Mouse (Mus musculus): ENCODE measurements around the gene Dnajb12.

Gene Dnajb12

DNA sequence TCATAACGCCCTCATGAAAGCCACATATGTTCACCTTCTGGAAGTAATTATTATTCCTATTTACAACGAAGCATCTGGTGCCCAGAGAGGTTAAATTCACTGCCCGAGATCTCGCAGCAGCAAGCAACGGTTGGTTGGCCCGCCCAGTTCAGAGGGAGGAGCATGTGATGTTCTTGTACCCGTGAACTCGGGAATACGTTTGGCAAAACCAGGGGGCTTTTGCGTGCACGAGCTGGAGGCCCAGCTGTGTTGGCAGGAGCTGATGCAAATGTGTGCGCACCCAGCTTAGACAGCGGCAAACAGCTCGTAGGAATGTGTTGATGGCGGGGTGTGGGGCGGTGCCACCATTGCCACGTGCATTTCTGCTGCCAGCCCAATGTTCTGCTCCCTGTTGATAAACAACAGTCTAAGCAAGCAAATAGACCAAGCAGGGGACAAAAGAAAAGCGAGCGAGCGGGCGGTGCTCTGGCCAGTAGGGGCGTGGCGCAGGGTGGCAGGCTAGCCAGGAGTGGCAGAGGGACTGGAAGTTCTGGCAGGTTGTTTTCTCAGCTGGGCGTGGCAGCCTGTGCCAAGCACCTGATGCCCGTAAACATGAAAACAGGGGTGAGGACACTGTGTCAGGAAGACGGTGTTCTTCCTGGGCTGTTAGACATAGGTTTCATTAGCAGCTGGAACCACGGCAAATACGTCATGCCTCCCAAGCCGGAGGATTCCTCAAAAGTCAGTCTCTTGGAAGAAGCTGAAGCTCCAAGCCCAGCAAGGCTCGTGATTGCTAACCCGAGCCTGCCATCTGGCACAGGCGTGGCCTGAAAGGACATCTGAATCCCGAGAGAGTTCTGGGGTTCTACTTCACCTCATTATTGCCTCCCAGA is 41.7 kb downstream of the Dnajb12 start:
- DNase-seq: peak; percentile 42

DNA sequence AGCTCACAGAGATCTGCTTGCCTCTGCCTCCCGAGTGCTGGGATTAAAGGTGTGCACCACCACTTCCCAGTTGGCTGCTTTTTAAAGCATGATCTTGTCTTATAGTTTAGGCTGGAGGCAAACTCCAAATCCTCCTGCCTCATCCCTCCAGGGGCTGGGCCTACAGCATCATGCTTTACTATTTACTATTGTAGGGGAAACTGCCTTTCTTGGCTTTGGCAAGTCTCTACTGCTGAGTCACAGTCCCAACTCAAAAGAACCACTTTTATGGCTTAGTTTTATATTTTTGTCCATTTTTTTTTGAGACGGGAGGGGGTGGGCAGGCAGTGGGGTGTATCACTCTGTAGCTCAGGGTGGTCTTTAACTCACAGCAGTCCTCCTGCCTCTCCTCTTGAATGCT is 44.1 kb downstream of the Dnajb12 start:
- no peak for DNase-seq

- peak; percentile 54 for DNase-seq
Observed at GRCm38 (mm10) chr10:59924305-59924704, 44.9 kb downstream of the Dnajb12 start.

DNA sequence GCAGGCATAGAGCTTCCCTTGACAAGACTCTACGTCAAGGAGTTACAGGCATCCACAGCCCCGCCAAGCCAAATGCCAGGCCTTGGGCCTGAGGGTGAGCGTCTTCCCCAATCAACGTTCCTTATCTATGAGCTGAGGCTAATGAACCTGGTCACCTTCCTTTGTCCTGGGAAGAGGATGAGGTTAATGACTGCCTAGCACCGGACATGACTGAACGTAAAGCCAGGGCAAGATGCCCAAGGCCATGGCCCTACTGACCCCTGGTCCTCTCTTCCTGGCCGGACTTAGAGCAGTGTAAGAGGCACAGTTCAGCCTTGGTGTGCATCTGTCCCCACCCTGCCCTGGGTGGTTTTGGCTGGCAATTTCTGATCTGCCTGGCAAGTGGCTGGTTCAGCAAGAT is 49.8 kb downstream of the Dnajb12 start:
- DNase-seq: no peak

- no peak for DNase-seq
Observed at GRCm38 (mm10) chr10:59930996-59931395, 51.6 kb downstream of the Dnajb12 start.

DNA sequence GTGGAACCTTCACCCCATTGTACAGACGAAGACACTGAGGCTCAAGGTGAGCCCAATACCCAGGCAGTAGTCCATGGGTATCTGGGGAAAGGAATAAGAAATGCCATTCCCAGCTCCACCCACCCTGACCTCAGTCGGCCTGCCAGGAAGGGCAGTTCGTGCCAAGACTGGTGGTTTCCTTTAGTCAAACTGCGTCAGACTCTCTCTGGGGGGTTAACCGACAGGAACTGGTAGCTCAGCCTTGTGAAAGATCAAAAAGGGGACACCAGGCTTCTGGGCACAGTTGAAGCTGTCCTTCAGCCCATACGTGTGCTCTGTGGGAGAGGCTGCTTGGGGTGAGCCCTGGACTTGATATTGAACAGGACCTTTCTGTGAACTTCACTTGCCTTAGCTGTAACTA is 53.2 kb downstream of the Dnajb12 start:
- DNase-seq: no peak

DNA sequence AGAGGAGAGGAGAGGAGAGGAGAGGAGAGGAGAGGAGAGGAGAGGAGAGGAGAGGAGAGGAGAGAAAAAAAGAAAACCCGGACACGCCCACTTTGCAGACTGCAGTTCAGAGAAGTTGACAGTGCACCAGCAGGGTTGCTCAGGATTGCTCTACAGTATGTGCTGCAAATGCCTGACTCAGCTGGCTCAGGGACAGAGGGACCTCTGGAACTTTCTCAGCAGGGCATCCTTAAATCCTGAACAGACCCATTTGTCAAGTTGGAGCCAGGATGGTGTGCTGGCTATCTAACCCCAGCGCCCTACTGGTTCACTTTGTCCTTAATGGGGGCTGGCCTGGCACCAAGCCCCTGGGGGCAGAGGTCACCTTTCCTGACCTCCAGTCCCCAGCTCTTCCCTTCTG is 54.7 kb downstream of the Dnajb12 start:
- DNase-seq: no peak

DNA sequence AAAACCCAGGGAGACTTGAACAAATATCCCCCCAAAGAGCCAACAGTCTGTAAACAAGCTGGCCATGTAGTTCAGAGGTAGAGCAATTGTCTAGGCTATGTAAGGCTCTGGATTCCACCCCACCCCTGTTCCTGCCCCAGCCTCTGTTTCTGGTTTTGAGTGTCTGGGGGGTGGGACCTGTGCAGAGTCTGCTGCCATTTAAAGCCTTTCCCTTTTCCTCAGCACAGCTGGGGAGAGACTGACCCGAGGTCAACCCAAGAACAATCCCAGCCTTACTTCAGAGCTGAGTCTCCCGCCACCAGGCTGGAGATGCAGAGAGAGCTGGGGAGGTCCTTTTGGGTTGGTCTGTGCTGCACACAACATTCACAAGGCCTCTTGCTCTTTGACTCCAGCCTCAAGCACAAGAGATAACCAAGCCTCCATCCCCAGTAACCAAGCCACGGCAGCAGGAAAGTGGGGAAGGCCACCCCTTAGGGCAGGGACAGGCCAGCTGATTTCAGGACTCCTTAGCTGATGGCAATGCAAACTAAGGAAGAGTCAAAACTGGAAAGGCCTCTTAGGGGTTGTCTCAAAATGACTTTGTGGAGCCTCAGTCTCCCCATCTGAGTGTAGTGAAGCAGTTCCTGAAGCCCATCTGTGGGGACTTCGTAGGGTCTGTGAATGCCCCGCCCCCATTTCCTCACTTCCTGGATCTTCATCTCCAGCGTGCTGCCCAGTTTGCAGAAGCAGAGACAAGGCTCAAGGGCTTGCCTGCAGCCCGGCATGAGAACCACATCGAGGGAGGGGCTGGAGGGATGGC is 56.9 kb downstream of the Dnajb12 start:
- no peak for DNase-seq

GRCm38 (mm10) chr10:59938662-59939061 is 59.3 kb downstream of the Dnajb12 start:
- no peak for DNase-seq

GRCm38 (mm10) chr10:59939081-59939480 is 59.7 kb downstream of the Dnajb12 start:
- no peak for DNase-seq

GRCm38 (mm10) chr10:59942281-59942846 is 63.0 kb downstream of the Dnajb12 start:
- peak; percentile 51 for DNase-seq

DNA sequence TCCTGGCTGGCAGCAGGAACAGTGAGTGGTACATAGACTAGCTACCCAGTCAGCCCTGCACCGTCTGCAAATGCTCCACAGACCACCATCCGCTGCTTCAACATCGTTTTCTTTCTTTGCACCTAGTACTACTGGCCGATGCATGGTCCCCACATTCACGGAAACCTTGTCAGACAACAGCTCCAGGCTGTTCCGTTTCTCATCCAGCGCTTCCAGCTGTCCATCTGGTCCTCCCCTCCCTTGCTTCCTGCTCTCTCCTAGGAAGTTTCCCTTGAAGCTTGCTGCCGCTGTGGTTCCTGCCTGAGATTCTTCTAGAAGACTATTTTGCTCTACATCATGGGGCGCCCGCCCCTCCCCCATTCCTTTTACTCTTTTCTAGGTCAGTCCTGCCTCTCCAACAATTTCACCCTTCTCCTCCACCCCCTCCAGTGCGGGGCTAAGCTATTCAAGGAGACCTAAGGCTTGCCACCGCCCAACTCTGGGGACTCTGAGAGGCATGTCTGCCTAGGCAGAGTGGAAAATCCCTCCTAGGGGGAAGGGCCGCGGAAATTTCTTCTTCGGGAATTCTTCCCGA is 63.6 kb downstream of the Dnajb12 start:
- peak; percentile 80 for DNase-seq

GRCm38 (mm10) chr10:59943421-59943989 is 64.1 kb downstream of the Dnajb12 start:
- peak; percentile 88 for DNase-seq

DNA sequence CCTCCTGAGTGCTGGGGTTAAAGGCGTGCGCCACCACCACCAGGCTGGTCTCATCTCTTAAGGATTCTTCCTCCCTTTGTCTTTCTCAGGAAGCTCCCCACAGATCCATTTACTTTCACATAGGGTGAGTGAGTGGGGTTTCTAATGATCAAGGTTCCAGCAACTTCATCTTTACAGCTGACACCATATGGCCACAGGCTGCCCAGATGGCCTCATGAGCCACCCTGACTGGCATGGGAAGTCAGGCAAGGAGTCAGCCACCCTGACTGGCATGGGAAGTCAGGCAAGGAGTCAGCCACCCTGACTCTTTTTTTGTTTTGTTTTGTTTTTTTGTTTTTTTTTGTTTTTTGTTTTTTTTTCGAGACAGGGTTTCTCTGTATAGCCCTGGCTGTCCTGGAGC is 66.1 kb downstream of the Dnajb12 start:
- DNase-seq: no peak

GRCm38 (mm10) chr10:59946362-59946761 is 67.0 kb downstream of the Dnajb12 start:
- no peak for DNase-seq

DNA sequence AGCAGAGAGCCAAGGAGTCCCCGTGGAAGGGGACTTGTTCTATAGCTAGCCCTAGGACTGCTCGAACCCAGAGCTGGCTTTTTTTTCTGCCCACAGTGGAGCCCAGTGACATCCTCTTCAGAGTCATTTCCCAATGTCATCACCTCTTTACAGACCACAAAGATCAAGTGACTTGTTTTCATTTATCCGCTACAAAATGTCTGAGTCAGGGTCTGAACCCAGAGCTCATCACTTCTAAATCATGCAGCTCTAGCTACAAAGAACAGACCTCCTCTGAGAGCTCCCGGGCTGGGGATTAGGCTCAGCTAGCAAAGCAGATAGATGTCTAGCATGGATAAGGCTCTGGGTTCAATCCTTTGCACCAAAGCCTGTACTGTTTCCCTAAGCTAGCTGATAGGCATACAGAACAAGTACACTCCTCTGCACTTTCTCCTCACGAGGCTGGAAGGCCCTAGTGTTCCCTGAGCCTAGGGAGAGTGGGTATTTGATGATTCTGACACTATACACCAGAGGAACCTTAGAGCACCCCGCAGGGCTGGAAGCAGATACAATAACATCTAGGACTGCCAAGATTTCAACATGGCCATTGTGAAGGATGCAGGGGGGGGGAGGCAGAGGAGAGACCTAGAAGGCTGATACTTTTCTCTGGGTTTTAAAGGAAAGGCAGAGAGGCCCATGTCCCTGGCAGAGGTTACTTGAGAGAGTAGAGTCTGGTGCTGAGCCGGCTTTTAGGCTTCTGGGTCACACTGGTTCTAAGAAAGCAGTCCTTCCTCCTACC is 68.1 kb downstream of the Dnajb12 start:
- no peak for DNase-seq

DNA sequence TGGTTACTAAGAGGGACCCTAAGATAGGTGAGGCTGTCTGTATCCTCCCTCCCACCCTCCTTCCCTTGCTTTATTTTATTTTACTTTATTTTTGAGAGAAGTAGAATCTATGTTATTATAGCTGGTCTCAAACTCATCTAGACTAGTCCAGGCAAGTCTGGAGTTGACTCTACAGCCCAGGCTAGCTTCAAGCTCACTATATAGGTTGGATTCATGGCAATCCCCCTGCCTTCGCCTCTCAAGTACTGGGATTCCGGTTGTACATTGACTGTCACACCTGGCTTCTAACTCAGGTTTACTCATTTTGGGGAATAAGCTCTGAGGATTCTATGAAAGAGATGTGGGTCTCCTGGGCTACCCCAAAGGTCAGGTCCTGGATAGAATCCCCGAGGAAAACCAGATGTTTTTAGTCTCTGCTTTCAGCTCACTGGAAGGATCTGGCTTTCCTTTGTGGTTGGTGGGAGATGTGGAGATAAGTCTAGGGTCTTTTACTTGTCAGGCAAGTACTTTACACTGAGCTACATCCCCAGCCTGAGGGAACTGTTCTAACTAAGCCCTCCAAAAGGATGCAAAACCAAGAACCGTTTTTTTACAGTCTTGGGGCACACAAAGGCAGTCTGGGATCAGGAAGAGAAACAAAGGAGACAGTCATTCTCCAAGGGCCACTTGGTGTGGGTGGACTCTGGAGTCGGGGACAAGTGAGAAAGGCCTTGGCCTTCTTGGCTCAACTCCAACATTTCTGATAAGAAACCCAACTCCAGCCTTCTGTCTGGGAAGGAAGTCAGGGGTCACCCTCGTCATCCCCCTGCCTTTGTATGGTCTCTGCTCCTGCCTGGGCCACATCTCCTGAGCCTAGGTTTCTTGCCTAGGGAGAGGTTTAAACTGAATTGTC is 69.3 kb downstream of the Dnajb12 start:
- DNase-seq: no peak
